Mouse (Mus musculus) cerebellum, adult 11-12 months (tissue): Measurements from ENCODE around the gene Rbfox2.
"Not testable (repeated sequence)": the region's sequence is repeated elsewhere in the genome, so short reads cannot be mapped to it uniquely, and the experiment has no call there.

Experiments used
- DNase-seq: peaks from one replicate; pipeline ENCODE4 v3.0.0; 2022

Rbfox2 gene

DNA sequence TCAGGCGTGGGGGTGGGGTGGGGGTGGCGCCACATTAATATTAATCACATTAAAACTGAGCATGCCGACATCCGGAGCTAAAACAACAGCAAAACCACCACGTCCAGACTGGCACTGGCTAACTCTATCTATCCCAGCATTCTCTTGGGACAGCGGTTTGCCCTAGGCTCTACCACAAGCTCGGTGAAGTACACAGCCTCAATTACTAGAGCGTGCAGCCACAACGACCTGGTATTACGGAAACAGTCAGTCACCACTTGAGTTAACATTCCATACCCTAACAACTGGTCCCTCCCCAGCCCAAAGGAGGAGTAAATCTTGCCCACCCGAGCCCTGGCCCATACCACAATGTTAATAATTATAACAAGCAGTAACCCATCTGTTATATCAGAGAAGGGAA, 217.6 kb downstream of the Rbfox2 start:
- no peak for DNase-seq

- DNase-seq: no peak
Observed at GRCm38 (mm10) chr15:77086488-77086887, 220.3 kb downstream of the Rbfox2 start.

DNA sequence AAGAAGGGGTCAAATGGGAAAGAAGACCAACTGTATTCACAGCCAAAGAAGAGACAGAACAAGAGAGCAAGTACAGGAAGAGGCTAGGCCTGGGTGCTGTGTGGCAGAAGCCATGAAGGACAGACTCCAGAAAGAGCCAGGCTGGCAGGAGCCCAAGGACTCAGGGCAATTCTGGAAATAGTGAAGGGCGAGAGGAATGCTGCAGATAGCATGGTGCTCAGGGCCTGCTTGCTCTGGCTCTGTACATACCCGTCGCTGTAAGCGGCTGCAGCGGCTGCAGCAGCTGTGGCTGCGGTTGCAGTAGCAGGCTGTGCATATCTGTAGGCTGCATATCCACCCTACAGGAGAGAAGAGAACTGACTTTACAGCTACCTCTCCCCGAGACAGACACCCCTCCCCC, 221.0 kb downstream of the Rbfox2 start:
- no peak for DNase-seq

DNA sequence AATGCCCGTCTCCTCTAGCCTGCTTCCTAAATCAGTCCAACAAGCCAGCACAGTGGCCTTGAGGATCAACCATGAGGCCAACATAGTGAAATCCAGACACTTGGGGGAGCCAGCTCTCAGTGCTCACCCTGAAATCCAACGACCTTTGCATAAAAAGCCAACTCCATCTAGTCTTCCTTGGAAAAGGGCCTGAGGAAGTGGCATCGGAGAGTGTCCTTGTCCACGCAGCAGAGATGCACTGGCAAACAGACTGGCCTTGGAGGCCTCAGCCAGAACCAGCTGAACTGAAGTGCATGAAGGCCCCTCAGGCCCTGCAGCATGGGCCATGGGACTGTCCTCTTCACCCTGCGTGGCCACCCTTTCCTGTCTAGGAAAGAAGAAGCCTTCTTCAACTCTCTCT, 225.3 kb downstream of the Rbfox2 start:
- no peak for DNase-seq

GRCm38 (mm10) chr15:77080684-77081254, 226.0 kb downstream of the Rbfox2 start:
- no peak for DNase-seq

GRCm38 (mm10) chr15:77079890-77080361, 226.9 kb downstream of the Rbfox2 start:
- DNase-seq: peak; percentile 30

DNA sequence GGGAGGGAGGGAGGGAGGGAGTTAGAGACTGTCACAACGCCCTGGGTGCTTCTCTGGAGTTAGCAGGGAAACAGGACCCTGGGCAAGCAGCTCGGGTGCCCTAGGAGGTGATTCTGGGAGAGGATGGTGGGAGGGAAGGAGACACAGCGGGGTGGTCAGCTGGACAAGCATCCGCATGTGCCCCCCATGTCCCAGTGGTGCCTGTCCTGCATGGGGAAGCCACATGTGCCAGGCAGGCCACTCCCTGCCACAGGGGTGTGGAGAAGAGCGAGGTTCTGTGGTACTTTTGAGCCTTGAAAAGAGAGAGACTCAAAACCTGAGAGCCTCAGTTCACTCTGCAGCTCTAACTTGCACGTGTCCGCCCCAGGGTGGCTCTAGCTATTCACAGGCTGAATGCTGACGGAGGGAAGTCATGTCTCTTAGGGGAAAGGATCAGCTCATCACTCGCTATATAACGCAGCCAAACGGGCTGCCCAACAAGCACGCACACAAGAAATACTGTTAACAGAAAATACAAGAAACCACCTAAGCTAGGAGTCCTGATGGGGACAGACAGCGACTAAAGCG, 227.5 kb downstream of the Rbfox2 start:
- DNase-seq: no peak

DNA sequence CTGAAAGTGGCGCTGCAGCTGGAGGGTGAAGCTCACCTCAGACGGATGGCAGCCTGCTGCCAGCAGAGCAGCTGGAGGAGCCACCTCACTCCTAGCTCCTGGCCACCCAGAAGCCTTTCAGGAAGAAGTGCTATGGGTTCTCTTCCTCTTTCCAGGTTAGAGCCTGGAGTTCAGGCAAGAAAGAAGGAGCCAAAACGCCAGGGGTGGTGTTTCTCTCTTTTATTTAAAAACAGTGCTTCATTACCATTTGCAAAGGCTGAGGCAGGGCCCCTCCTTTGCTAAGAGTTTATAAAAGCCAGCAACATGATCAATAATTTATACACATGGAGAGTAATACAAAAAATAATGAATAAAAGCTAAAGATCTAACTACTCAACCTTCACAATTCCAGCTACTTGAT, 228.0 kb downstream of the Rbfox2 start:
- no peak for DNase-seq

- DNase-seq: no peak
Observed at GRCm38 (mm10) chr15:77077906-77078305, 228.9 kb downstream of the Rbfox2 start.

- DNase-seq: no peak
Observed at GRCm38 (mm10) chr15:77076523-77076922, 230.3 kb downstream of the Rbfox2 start.

DNA sequence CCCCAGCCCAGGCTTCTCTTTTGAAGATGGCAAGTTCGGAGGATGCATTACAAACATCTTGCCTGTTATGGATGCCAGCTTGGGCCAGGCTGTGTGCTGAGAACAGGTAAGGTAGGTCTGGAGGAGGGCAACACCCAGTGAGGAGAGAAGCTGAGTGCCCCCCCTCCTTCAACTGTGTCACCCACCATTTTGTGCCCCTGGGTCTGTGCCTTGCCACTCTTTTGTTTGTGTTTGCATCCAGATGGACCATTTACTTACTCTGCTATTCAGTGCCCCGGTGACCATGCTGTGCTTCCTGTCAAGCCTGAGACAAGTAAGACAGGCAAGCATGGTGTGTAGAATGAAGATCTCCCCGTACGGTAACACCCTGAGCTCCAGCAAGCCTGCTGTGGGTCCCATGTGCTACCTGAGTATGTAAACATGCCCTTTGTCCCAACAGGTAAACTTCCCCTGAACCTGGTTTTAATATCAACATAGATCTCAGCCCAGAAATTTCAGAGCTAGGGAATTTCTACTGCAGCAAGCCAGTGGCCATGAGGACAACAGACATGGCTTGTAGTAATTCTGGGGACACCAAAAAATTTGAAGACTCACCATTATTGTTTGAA, 234.1 kb downstream of the Rbfox2 start:
- DNase-seq: no peak

DNA sequence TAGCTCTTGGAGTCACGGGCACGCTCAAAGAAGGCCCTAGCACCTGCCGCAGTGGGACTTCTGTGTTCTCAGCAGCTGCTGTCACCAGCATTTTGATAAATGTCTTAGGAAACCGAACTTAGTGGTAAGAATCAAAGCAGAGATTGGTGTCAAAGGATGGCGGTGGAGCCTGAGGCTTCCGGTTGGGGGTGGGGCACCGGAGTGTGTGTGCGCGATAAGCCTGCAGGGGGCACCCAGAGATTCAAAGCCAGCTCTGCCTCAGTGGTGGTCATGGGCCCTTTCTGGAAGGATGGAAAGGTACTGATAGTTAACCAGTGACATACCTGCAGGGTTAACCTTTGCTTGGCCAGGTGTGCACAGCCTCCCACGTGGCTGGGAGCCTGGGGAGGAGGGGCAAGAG, 235.3 kb downstream of the Rbfox2 start:
- DNase-seq: no peak

DNA sequence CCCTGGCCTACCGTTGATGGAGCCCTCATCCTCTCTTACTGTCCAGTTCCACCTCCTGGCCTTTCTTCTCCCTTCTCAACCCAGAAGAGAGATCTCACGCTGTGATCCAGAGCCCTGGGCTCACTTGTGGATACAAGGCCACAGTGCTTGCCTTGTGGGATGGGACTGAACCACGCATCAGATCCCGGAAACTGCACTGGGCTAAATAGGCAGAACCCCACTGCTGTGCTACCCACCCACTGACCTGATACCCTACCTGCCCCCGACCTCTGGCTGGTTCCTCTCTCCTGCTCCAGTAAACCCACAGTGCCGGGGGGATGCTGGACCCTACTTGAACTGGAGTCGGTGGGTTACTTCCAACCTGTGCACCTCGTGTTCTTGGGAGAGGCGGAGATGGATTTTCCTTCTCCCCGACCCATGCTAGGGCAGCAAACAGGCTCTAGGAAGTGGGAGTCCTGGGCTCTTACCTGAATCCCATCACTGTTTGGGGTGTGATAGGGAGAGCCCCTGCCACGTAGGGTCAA, 236.0 kb downstream of the Rbfox2 start:
- DNase-seq: no peak

DNA sequence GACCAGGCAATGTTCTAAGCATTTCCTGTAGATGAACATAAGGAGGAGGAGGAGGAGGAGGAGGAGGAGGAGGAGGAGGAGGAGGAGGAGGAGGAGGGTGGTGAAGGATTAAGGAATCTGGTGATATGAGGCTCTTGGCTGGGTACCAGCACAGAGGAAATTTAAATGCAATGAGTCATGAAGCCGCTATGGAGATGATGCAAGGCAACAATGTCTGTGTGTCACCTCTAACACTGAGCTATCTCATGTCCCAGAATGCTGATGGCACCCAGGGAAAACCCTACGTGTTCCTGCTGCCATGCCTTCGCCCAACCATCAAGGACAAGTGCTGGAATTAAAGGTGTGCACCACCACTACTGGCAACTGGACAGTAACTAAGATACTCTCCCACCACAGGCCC, 237.8 kb downstream of the Rbfox2 start:
- no peak for DNase-seq

GRCm38 (mm10) chr15:77068439-77068861, 238.4 kb downstream of the Rbfox2 start:
- no peak for DNase-seq

DNA sequence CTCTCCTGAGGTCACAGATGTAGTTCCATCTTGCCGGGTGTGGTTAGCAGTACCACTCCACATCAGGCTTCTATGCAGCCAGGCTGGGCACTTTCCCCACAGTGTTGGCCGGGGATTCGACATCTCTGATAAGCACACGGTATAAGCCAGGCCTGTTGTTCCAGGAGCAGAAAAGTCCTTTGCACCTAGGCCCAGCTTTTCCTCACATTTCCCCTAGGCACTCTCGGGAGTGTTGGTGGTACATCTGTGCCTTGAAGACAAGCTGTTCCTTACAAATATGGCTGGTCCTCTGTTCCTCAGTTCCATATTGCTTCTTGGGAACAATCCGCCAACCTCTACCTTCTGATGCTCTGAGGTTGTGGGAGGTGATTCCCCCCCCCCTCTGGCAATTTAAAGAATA, 240.6 kb downstream of the Rbfox2 start:
- no peak for DNase-seq

DNA sequence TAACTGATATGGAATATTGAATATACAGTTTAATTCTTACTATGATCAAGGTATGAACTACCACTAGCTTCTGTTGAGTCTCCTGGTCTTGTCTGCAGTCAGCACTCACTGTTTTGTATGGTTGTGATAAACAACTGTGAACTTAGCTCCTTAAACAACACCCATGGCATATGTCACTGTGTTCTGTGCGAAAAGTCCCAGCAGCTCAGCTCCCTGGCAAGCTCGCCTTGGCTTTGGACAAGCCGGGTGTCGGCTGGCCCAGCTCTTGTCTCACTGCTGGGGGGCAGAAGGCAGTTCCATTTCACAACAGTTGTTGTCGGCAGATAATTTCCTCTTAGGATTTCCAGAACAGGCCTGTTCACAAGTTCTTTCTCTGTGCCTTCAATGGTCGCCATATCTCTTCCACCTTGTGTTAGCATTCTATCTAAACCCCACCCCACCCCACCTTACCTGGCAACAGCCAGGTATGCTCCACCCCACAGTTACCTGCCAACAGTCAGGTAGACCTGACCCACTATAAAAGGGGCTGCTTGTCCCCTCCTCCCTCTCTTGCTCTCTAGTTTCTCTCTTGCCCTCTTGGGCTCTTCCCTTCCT, 241.4 kb downstream of the Rbfox2 start:
- DNase-seq: no peak

DNA sequence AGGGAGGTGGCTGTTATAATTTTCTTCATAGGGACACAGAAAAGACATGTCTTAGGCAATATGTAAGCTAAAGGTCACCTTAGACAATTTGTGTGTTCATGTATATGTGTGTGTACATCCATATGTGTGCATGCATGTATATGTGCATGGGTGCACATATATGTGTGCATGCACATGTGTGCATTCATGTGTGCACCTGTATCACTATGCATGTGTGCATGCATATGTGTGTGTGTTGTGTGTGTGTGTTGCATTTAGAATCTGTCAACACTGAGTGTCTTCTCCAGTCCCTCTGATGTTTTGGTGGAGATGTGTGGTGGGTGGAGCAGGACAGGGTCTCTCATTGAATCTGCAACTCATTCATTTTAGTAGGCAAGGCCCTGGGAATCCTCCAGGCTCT, 244.1 kb downstream of the Rbfox2 start:
- no peak for DNase-seq

GRCm38 (mm10) chr15:77059416-77059815, 247.4 kb downstream of the Rbfox2 start:
- DNase-seq: not testable (repeated sequence)

- no peak for DNase-seq
Observed at GRCm38 (mm10) chr15:77058566-77058965, 248.2 kb downstream of the Rbfox2 start.

- DNase-seq: no peak
Observed at GRCm38 (mm10) chr15:77056791-77057051, 250.1 kb downstream of the Rbfox2 start.

- no peak for DNase-seq
Observed at GRCm38 (mm10) chr15:77056001-77056790, 250.6 kb downstream of the Rbfox2 start.

DNA sequence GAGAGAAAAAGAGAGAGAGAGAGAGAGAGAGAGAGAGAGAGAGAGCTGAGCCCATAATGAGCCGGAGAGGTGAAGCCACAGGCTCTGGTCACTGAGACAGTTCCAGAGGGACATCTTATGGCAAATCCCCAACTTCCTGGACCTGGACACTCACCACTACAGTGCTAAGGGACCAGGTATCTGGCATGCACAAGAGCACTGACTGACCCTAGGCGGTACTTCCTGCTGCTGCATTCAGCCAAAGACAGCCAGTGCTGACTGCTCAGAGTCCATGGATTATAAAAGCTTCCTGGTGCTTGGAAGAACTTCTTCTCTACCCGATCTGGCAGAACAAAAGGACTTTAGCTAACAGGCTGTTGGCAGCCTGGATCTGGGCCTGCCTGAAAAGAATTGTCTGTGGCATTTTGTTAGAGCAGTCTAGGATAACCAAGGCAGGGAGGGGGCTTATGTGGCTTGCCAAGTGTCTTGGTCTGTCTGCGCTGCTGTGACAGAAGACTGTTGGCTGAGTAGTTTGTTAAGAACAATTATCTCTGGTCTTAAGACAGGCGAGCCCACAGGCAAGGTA, 252.1 kb downstream of the Rbfox2 start:
- DNase-seq: no peak
